Mouse (Mus musculus) heart, postnatal 0 days (tissue): ENCODE data around the gene Eif1b.

ENCODE experiments used
- CTCF ChIP-seq: IDR thresholded peaks from 2 replicates; pipeline ENCODE4 v1.5.1; 2016; ENCODE audit warnings: antibody characterized with exemption, control low read depth, low read depth
- EP300 ChIP-seq: IDR thresholded peaks from 2 replicates; pipeline ENCODE4 v1.6.1; 2016; ENCODE audit warnings: antibody characterized with exemption, low read depth

- TF ChIP-seq CTCF: no peak
- TF ChIP-seq EP300: no peak
Observed at GRCm38 (mm10) chr9:120527270-120527669, 35.2 kb downstream of the Eif1b start.
